Mouse (Mus musculus): Measurements from ENCODE around the gene Pld6. TPM values are rescaled to one million over a fixed set of nuclear protein-coding genes. Genes with fewer than 3 reads are reported as not detected.

Pld6 gene
- polyA plus RNA-seq, 1 experiment: 0.74 TPM

DNA sequence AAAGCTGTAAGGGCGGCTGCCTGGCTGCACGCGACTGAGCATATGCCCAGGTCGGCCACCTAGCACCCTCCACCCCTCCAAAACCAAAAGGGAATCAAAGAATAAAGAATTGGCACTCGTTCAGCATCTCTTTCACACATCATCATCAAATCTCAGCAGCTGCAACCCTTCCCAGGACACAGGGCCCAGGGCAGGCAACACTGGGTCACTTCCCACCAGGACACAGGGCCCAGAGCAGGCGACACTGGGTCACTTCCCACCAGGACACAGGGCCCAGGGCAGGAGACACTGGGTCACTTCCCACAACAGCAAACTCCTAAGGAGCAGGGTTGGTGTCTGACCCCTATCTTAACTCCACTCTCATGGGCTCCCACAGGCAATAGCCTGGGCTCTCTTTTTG lies 5.9 kb upstream of the Pld6 start:
- no peak overlapping the region for H3K27ac ChIP-seq (ENCODE audit: insufficient read depth, low read length)
- H3K4me3 ChIP-seq (ENCODE audit: insufficient read depth, low read length): no peak overlapping the region
- no peaks in the 10 kb centered on the region for H3K4me1 ChIP-seq (ENCODE audit: control insufficient read depth, insufficient read depth, low read length)
- TF ChIP-seq POLR2A (IDR thresholded peaks at IDR 0.05; ENCODE audit: low read depth, low read length): no peak
- no peak for TF ChIP-seq CTCF (IDR thresholded peaks at IDR 0.05; ENCODE audit: borderline replicate concordance, insufficient read depth, low read length)

GRCm38 (mm10) chr11:59789311-59789710 lies 1.9 kb upstream of the Pld6 start:
- Histone ChIP-seq H3K4me3 (ENCODE audit: insufficient read depth, low read length) (no peak overlapping the region), H3K4me1 (ENCODE audit: control insufficient read depth, insufficient read depth, low read length) (no peaks in the 10 kb centered on the region), H3K27ac (ENCODE audit: insufficient read depth, low read length) (no peak overlapping the region)
- TF ChIP-seq CTCF (IDR thresholded peaks at IDR 0.05; ENCODE audit: borderline replicate concordance, insufficient read depth, low read length) (no peak), POLR2A (IDR thresholded peaks at IDR 0.05; ENCODE audit: low read depth, low read length) (no peak)

GRCm38 (mm10) chr11:59786444-59787198 lies 824 bp downstream of the Pld6 start:
- H3K4me3 ChIP-seq (ENCODE audit: insufficient read depth, low read length): no peak overlapping the region
- TF ChIP-seq POLR2A (IDR thresholded peaks at IDR 0.05; ENCODE audit: low read depth, low read length): no peak
- TF ChIP-seq CTCF (IDR thresholded peaks at IDR 0.05; ENCODE audit: borderline replicate concordance, insufficient read depth, low read length): no peak
- H3K4me1 ChIP-seq (ENCODE audit: control insufficient read depth, insufficient read depth, low read length): no peaks in the 10 kb centered on the region
- H3K27ac ChIP-seq (ENCODE audit: insufficient read depth, low read length): no peak overlapping the region

DNA sequence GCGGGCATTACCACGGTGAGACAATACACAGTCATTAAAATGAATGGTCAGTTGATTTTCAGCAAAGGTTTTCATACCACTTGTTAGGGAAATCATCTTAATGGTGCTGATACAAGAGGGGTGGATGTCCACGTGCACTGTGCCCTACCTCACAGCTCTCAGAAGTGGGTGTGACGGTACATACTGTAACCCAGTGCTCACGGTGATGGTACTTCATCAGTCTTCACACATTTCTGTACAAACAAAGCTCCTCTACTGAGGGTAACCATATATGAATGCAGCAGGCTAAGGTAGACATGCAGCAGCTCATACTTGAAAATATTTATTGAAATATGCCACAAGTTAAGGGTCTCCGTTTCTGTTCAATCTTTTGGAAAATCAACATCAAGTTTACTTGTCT lies 3.9 kb downstream of the Pld6 start:
- H3K4me1 ChIP-seq (ENCODE audit: control insufficient read depth, insufficient read depth, low read length): no peaks in the 10 kb centered on the region
- no peak overlapping the region for H3K4me3 ChIP-seq (ENCODE audit: insufficient read depth, low read length)
- TF ChIP-seq POLR2A (IDR thresholded peaks at IDR 0.05; ENCODE audit: low read depth, low read length) (no peak), CTCF (IDR thresholded peaks at IDR 0.05; ENCODE audit: borderline replicate concordance, insufficient read depth, low read length) (no peak)
- no peak overlapping the region for H3K27ac ChIP-seq (ENCODE audit: insufficient read depth, low read length)

- no peak for TF ChIP-seq POLR2A (IDR thresholded peaks at IDR 0.05; ENCODE audit: low read depth, low read length)
- TF ChIP-seq CTCF (IDR thresholded peaks at IDR 0.05; ENCODE audit: borderline replicate concordance, insufficient read depth, low read length): no peak
- no peak overlapping the region for H3K27ac ChIP-seq (ENCODE audit: insufficient read depth, low read length)
- no peaks in the 10 kb centered on the region for H3K4me1 ChIP-seq (ENCODE audit: control insufficient read depth, insufficient read depth, low read length)
- no peak overlapping the region for H3K4me3 ChIP-seq (ENCODE audit: insufficient read depth, low read length)
Measured at GRCm38 (mm10) chr11:59782091-59782590, 5.3 kb downstream of the Pld6 start.

DNA sequence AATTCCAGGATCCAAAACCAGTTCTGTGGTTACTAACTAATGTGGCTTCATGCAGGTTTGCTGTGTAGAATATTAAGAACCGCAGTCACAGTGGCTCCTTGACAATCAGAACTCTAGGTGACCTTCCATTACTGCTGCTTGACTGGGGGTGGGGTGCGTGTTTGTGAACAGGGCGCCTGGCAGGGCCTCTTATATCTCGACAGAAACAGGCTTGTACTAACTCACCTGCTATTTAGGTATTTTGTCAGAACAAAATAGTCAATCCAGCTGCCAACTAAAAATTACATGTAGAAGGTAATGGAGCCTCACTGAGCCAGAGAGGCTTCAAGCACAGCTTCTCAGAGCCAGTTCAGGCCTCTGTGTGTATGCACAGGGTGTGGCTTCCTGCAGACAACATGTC lies 7.2 kb downstream of the Pld6 start:
- no peak overlapping the region for H3K27ac ChIP-seq (ENCODE audit: insufficient read depth, low read length)
- TF ChIP-seq CTCF (IDR thresholded peaks at IDR 0.05; ENCODE audit: borderline replicate concordance, insufficient read depth, low read length): no peak
- no peak for TF ChIP-seq POLR2A (IDR thresholded peaks at IDR 0.05; ENCODE audit: low read depth, low read length)
- H3K4me3 ChIP-seq (ENCODE audit: insufficient read depth, low read length): no peak overlapping the region
- H3K4me1 ChIP-seq (ENCODE audit: control insufficient read depth, insufficient read depth, low read length): no peaks in the 10 kb centered on the region

GRCm38 (mm10) chr11:59779406-59779805 lies 8.0 kb downstream of the Pld6 start:
- TF ChIP-seq POLR2A (IDR thresholded peaks at IDR 0.05; ENCODE audit: low read depth, low read length): no peak
- no peak for TF ChIP-seq CTCF (IDR thresholded peaks at IDR 0.05; ENCODE audit: borderline replicate concordance, insufficient read depth, low read length)
- Histone ChIP-seq H3K4me3 (ENCODE audit: insufficient read depth, low read length) (no peak overlapping the region), H3K4me1 (ENCODE audit: control insufficient read depth, insufficient read depth, low read length) (no peaks in the 10 kb centered on the region), H3K27ac (ENCODE audit: insufficient read depth, low read length) (no peak overlapping the region)

DNA sequence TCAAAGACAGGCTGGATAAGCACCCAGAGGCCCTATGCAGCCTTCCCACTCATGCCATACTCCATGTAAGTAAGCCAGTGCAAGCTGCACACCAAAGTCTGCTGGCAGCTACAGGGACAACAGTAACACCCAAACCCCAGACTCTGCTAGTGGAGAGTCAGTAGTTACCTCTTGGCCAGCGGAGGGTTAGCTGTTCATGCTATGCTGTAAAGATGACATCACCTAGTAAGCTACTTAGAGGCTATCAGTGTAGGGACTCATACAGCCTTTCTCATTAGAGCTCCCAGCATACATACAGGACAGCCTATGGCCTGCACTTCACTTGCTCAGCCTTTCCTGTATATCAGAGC lies 8.6 kb downstream of the Pld6 start:
- no peak overlapping the region for H3K4me3 ChIP-seq (ENCODE audit: insufficient read depth, low read length)
- no peaks in the 10 kb centered on the region for H3K4me1 ChIP-seq (ENCODE audit: control insufficient read depth, insufficient read depth, low read length)
- H3K27ac ChIP-seq (ENCODE audit: insufficient read depth, low read length): no peak overlapping the region
- TF ChIP-seq CTCF (IDR thresholded peaks at IDR 0.05; ENCODE audit: borderline replicate concordance, insufficient read depth, low read length) (no peak), POLR2A (IDR thresholded peaks at IDR 0.05; ENCODE audit: low read depth, low read length) (no peak)

DNA sequence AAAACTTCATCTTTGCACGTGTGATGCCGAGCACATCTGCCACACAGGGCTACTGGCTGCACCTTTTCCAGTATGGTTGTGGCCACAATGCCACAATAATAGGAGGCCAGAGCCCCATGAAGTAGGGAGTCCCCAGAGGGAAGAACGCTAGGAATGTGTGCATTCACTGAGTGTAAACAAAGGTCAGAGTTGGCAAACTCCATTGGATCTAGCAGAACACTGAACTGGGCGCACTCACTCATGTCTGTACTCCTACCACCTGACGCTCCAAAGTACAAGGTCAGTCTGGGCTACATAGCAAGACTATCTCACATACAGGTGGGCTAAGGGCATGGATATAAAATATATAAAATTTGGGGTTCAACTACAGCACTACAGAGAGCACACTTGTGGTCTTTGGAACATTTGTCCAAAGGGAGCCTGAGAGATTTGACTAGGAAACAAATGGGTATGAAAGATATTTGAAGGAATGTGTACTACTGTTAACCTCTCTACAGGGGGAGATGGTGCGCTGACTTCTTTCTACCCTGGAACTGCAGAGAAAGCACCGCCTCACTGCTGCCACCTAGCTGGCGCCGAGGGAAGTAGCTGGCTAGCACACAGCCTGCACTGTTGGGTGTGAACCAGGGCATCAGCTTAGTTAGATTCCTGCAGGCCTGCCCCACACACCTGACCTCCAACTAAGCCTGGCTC lies 9.1 kb downstream of the Pld6 start:
- H3K4me3 ChIP-seq (ENCODE audit: insufficient read depth, low read length): no peak overlapping the region
- H3K4me1 ChIP-seq (ENCODE audit: control insufficient read depth, insufficient read depth, low read length): no peaks in the 10 kb centered on the region
- H3K27ac ChIP-seq (ENCODE audit: insufficient read depth, low read length): no peak overlapping the region
- TF ChIP-seq CTCF (IDR thresholded peaks at IDR 0.05; ENCODE audit: borderline replicate concordance, insufficient read depth, low read length): peak; percentile 94
- no peak for TF ChIP-seq POLR2A (IDR thresholded peaks at IDR 0.05; ENCODE audit: low read depth, low read length)

- Histone ChIP-seq H3K4me3 (ENCODE audit: insufficient read depth, low read length) (no peak overlapping the region), H3K4me1 (ENCODE audit: control insufficient read depth, insufficient read depth, low read length) (no peaks in the 10 kb centered on the region)
- TF ChIP-seq POLR2A (IDR thresholded peaks at IDR 0.05; ENCODE audit: low read depth, low read length) (no peak), CTCF (IDR thresholded peaks at IDR 0.05; ENCODE audit: borderline replicate concordance, insufficient read depth, low read length) (no peak)
Measured at GRCm38 (mm10) chr11:59777259-59777658, 10.2 kb downstream of the Pld6 start.

More at GRCm38 (mm10) chr11:59777259-59777658, 10.2 kb downstream of the Pld6 start:
- no peak overlapping the region for H3K27ac ChIP-seq (ENCODE audit: insufficient read depth, low read length)
